Mouse (Mus musculus) forelimb bud, embryonic 11.5 days (tissue): Measurements from ENCODE around the gene Fam133b.
A peak's percentile ranks its signal among the peaks of the same experiment; 100 is the strongest.
"Not testable (repeated sequence)": the region's sequence is repeated elsewhere in the genome, so short reads cannot be mapped to it uniquely, and the experiment has no call there.

ENCODE experiments used
- DNase-seq: peaks from one replicate; pipeline ENCODE4 v3.0.0-alpha.2; 2012; ENCODE audit warnings: low read depth, low spot score

Gene Fam133b

DNA sequence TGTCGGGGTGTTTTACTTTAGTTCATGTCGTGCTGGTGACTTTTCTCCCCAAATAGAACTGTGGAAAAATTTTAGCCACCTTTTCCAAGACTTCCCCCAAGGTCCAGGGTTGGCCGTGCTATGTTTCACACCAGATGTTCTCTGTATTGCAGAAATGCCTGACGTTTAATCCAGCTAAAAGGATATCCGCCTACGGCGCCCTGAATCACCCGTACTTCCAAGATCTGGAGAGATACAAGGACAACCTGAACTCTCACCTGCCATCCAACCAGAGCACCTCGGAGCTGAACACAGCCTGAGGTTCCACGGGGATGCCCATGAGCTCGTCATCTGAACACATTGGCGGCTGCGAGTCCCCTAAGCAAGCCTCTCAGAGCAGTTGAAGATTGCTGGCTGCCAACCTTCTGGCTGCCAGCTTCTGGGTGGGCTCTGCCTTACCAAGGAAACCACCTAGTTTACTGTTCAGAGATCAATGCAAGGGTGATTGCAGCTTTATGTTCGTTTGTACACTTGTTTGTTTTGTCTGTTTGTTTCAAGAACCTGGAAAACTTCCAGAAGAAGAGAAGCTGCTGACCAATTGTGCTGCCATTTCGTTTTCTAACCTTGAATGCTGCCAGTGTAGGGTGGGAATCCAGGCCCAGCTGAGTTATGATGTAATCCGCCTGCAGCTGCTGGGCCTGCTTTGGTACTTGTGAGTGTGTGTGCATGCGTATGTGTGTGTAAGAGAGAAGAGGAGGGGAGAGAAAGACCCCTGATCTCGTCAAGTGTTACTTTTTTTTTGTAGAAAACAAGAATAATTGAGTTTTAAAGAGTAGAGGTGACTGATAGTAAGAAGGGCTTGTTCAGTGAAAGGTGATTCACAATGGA is 22.9 kb upstream of the Fam133b start:
- no peak for DNase-seq

DNA sequence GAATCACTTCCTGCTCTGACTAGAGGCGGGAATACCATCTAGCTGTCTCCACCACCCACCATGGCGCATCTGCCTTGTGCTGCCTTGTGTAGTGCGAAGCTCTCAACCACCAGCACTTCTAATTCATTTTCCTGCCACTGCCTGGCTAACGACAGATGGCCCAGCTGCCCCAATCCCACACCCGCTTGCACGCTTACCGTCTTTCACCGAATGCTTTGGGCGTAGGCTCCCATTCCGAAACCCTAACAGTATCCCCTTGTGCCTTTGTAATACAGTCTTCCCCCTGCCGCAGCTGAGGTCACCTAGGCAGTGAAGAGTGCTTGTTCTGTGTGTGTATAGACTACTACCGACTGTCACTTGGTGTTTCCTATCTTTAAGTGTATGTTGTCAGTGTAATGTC is 21.9 kb upstream of the Fam133b start:
- no peak for DNase-seq

DNA sequence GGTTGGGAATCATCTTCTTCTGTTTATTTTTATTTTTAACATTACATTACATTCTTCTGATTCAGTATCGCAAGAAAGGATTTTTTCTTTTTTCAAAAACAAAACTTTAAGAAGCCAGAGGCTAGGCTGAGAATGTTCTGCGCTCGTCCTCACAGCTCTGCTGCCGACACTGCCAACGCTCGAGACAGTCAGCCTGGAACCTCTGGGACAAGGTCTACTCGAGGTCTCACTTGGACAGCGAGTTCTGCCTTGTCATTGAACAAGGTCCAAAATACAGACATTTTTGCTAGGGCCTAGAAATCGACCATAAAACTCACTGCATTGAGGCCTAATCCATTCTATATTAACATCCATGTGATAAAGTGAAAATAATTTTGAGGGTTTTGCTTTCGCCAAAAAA is 20.8 kb upstream of the Fam133b start:
- DNase-seq, result no peak

DNA sequence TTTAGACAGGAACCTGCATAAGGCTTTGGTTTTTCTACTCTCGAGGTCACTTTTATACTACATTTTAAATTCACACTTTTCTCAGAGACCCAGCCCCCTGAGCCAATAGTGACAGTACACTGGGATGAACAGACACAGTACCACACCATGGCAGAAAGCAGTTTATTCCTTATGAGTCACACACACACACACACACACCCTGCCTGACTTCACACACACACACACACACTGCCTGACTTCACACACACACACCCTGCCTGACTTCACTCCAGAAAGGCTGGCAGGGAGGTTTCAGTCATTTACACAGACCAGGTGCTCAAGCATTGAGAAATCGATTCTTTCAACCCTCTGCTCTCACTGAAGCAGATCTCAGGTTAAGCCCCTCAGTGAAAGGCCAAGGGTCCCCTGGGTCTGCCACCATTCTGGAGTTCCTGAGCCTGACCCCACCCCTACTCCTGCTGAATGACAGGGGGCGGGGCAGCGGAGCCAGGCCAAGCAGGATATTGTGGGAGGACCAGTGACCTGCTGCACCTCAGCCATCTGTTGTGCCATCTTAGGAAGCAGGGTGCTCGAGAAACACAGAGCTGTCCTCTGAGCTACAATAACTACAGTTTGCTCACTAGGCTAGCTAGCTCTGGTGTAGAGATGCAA is 16.5 kb upstream of the Fam133b start:
- no peak for DNase-seq

DNA sequence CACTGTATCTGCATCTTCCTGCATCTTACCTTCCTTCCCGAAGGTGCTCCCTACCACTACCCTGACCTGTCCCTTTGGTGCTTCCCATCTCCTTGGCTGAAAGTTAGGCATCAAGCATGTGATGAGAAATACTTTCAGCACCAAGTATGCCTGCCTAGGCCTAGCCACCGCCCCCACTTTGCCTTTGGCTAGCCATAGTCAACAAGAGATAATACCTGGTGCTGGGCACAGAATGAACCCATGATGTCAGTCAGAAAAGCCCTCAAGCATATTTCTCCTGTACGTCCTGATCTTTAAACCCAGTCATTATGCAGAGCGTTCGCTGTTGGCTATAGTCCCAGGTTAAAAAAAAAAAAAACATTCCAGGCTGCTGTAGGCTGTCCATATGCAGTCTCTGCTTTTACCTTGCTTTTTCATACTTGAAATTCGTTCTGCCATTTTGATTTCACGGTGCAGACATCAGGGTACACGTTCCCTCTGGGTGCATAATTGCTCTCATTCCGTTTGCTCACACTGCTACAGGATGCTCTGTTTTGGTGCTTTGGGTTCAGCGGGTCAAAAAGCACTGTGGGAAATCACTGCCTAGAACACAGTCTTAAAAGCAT is 13.9 kb upstream of the Fam133b start:
- DNase-seq, result no peak

DNA sequence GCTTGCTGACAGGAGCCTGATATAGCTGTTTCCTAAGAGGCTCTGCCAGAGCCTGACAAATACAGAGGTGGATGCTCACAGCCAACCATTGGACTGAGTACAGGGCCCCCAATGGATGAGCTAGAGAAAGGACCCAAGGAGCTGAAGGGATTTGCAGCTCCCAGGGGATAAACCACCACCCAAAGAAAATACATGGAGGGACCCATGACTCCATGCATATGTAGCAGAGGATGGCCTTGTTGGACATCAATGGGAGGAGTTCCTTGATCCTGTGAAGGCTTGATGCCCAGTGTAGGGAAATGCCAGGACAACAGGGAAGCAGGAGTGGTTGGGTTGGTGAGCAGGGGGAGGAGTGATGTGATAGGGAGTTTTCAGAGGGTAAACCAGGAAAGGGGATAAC is 11.6 kb upstream of the Fam133b start:
- not testable (repeated sequence) for DNase-seq

DNA sequence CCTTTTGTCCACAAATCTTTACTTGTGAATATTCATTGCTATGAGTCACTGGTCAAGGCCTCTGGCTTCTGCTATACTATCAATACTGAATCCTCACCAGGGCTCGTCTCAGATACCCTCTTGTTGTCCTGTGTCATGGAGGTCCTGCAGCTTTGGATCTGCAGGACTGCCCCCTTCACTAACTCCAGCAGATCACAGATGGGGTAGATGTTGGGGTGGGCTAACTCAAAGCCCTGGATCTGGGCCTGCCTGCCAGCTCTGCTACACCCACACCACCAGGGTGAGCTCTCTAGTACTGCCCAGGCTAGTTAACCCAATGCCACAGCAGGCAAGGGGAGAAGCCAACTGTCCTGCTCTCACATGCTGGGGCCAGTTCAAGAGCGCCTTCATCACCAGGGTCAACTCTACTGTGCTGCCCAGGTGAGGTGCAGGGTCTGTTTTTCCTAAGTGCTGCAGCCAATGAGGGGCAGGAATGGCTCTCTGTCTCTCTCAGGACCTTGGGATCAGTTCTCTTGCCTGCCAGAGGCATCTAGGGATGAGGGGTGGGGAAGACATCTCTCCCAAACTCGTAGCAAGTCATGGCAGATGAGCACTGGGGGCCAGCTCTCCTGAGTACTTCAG is 6.9 kb upstream of the Fam133b start:
- DNase-seq, result no peak

DNA sequence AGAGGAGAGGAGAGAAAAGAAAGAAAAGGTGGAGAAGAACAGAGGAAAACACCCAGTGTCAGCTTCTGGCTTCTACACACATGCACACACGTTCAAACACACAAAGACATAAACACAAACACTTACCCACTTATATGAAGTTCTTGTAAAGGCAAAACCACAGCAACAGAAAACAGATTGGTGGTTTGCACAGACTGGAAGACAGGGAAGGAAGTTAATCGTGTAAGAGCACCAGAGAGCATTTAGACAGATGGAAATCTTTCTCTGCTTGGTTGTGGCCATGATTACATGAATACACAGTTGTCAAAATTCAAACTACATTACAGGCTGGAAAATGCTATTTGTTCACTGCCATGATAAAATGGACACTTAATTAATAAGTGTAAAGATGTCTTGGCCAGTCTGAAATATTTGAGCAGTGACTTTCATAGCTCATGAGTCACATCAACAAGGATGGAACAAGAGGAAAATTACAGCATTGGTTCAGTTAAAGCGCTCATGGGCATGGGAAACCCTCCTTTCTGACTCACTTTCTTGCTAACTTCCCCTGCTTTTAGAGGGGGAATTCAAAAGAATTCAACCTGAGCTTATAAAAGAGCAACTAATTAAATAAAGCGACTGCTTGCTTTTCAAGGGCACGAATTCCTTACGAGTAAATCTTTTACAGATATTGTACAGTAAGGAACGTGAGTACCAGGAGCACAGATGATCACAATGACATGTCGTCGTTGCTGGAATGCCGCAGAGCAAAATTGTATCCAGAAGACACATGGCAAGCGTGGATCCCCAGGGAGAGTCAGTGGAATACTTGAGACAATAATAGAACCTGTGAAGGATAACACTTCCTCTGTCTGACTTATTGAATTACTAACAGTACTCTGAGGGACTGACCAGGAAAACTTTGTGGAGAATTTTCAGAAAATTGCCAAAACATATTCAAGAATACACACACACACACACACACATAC is 4.8 kb upstream of the Fam133b start:
- DNase-seq, result no peak

DNA sequence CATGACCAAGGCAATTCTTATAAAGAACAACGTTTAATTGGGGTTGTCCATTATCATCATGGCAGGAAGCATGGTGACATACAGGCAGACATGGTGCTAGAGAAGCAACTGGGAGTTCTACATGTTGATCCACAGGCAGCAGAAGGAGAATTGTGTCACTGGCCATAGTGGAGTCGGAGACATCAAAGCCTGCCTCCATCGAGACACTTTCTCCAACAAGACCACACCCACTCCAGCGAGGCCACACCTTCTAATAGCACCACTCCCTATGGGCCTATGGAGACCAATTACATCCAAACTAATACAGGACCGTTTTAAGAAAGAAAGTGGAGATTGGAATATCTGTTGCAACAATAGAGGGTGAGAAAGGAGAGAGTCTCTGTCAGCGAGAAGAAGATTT is 1.8 kb upstream of the Fam133b start:
- DNase-seq, result no peak

DNA sequence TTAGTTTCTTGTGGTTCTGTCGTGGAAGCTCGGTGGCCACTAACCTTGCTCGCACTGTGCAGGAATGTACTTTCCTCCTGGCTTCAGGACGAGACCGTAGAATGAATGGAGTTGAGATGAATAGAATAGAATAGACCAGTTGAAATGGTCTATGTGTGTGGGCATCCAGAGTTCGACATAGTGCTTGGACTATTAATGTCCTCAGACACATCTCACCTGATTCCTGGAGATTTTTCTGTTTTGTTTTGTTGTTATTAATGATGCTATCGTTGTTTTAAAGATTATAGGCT is 792 bp downstream of the Fam133b start:
- no peak for DNase-seq

DNA sequence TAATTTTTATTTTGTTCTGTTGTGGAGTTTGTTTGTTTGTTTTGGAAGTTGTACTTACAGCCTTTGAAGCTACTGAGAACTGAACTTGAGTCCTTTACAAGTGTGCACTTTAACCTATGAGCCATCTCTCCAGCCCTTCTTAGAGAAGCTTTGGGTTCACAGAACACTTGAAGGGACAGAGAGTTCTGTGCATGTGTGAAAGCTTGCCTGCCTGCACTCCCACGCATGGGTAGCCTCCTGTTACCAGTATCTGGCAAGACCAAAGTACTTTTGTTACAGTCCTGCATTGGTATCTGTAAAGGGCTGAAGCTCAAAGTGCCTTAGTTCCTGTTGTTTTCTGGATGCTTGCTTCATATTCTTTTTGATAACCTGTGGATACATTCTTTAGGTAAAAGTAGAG is 2.6 kb downstream of the Fam133b start:
- DNase-seq, result no peak

DNA sequence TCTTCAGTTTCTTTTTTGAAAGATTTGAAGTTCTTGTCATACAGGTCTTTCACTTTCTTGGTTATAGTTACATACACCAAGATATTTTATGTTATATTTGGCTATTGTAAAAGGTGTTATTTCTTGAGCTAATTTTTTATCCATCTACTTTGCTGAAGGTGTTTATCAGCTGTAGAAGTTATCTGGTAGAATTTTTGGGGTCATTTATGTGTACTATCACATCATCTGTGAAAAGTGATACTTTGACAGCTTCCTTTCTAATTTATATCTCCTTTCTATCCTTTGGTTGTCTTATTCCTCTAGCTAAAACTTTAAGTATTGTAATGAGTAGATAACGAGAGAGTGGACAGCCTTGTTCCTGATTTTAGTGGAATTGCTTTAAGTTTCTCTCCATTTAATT is 7.8 kb downstream of the Fam133b start:
- DNase-seq, result no peak

DNA sequence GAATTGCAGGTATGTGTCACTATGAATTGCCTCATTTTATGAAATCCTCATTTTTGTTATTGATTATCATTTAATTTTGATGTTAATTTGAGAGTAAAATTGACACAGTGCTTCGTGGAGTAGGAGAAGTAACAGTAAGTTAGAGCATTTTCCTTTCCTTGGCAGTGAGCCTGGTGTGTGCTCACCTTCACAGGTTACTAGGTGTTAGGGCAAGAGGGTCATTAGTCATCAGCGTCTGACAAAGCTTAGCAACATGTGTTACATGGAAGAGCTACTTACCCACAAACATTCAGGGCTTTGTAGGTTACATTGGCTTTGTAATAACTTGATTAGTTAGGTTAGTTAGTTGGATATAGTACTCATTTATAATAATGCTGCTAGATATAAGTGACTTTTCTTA is 10.6 kb downstream of the Fam133b start:
- DNase-seq, result no peak

DNA sequence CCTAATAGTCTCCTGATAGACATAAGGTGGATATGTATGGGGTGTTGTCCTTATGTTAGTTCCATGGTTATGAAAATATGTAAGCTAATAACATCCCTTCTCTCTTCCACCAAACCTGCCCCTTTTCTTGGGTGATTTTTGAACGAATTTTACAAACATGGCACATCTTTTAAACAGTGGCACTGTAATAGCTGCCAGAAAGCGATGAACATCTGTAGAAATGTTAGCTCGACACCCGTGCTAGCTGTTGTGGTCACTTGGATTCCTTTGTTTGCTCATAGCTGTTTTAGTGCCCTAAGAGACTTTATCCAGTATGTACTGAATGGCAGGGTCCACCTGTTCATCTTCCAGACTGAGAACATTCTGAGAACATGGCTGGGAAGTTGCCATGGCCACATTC is 27.6 kb downstream of the Fam133b start, which contains the start of gene 1700109H08Rik:
1700109H08Rik (plus strand) TSS at position 301 of the 400 bp plus-strand sequence.
- DNase-seq, result no peak

DNA sequence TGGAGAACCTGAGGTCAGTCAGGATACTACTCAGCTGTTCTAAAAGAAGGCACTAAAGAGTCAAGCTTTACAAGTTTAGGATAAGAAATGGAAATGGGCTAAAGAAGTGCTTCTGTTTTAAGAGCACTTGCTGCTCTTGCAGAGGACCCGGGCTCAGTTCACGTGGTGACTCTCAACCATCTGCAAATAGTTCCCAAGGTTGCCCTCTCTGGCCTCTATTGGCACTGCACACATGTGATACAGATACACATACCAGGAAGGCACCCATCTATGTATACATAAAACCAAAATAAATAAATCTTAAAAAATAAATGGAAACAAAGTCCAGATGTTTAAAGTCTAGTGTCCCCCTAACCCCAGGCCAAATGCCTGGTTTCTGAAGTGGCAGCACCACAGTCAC is 31.2 kb downstream of the Fam133b start:
- no peak for DNase-seq

DNA sequence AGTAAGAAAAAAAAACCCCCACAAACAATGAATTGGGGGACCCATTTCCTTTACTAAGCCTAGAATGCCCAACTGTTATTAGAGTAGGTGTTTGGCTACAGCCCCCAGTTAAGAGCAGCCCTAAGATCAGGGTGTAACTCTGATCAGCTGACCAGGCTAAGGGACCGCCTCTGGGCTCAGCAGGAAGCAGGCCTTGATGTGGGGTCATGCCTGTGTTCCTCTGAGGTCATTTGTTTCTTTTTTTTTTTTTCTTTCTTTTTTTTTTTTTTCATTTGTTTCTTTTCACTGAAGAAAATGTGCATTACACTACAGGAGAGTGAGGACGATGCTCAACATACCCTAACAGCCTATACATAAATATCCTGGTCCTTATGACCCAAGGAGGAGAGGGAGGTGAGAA is 34.3 kb downstream of the Fam133b start:
- no peak for DNase-seq

DNA sequence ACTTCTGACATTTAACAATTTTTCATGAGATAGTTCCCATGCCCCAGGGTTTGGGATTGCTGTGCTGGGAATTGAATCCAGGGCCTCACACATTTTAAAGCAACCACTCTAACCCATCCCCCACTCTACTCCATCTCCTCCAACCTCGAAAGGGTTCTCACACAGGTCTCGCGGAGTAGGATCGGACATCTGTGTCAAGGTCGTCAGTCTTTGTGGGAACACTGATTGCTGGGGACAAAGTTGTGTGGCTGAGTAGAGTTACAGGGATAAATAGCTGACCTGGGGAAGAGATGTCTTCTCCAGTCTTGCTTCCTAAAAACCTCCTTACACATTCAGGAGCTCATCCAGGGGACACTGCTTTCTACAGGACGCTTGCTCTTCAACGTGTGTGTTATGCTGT is 35.4 kb downstream of the Fam133b start:
- no peak for DNase-seq

DNA sequence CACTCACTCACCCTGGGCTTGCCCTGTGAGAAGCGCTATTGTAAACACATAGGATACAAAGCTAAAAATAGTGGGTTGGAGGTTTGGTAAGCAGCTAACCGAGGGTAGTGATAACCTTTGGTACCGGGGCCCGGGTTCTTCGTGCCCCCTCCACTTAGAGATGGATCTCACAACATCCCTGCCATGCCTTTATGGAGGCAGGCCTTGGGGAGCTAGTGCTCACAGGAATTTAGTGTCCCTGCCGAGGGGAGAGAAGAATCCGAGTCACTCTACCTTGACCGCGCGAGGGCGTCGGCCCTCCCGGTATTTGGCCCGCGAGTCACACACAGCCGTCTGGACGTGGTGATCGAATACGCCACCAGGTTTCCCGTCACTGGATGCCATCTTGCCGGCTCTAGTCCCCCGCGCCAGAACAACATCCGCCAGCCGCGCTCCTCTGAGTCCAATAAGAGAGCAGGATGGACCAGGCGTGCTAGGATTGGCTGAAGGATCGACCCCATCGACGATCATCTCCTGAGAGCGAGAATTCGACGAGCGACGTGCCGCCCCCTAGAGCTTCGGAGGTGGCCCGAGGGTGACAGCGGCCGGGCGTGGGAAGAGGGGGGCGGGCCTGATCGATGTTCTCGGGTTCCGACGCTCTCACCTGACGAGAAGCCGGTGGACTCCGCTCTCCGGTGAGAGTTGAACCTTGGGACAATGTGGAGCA is 52.2 kb downstream of the Fam133b start, which contains the start of gene Pex1:
Pex1 (plus strand) TSS at position 374 of the 706 bp plus-strand sequence.
- DNase-seq, result peak; percentile 97

DNA sequence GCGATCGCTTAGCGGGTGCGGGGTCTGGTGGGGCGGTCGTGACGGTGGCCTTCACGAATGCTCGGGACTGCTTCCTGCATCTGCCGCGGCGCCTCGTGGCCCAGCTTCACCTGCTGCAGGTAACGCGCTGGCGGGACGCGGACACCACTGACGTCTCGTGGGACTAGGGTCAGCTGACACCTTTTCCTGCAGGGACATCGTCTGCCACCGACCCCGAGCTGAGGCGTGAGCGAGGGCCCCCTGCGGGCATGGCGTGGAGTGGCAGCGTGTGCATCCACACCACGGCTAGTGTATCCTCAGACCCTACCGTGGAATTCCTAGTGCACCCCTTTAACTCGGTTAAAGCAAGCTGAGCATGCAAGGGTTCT is 52.8 kb downstream of the Fam133b start, which contains the start of gene Rbm48:
Rbm48 (minus strand) TSS at position 187 of the 368 bp plus-strand sequence.
- peak; percentile 73 for DNase-seq

DNA sequence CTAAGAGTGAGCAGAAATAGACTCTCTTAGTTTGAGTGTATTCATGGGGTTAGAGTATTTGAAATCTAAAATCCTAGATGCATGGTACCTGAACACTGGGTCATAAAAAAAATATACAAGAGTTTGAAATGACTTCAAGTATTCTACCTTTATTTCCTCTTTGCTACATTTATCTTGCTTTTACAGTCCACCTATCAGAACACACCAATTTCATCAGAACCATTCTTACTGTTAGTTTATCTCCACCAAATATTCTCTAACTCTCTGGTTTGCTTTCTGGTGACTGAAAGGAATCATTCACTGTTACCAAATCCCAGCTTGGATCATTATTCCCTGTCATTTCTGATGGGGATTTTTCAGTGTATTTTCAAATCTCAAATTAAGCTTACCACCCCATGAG is 53.5 kb downstream of the Fam133b start:
- DNase-seq, result no peak

DNA sequence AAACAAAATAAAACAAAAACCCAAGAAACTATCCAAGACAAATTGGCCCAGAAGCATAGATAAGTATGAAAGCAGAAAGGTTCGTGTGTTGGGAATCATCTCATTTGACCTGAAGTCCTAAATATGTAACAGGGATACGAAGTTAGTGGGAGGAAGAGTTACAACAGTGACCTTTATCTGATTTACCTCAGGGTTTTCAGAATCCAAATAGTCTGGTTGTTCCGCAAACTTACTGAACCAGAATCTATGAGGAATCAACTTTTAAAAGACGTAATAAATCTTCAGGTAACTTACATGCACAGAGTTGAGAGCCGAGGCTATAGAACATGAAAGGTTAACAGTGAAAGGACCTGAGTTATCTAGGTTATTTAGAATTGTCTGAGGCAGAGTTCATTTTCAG is 55.1 kb downstream of the Fam133b start:
- DNase-seq, result no peak
